In genomic region chr5:24908141-24908819, GRCm38 (mm10) we compare ENCODE assay signal across 8 mouse cellular contexts.
DNase-seq lines count a peak whose midpoint lies in the region; ATAC-seq and TF ChIP-seq lines count a peak whose summit lies in the region.

No protein-coding gene starts in this region.

- TF ChIP-seq CTCF in kidney, adult 2 months (conservative IDR thresholded peaks at IDR 0.05; ENCODE audit: insufficient read depth, insufficient read length, low read depth, low read length) = no peak; the same call in 1 of the 2 replicates
- peak; percentile 58 for TF ChIP-seq CTCF in midbrain, postnatal 0 days (IDR thresholded peaks at IDR 0.05)

- no peaks in the 10 kb centered on the region for H3K9me3 ChIP-seq in limb, embryonic 13.5 days
- no peaks in the 10 kb centered on the region for H3K9me3 ChIP-seq in midbrain, postnatal 0 days (ENCODE audit: low read length)

- peak; percentile 95 for ATAC-seq in limb, embryonic 13.5 days (ENCODE audit: low FRiP score, low read depth)
- peak; percentile 94 for ATAC-seq in midbrain, postnatal 0 days (ENCODE audit: low FRiP score)

- peak; percentile 83 for DNase-seq in layer of hippocampus, adult 11-12 months (ENCODE audit: low spot score)
- no peak for DNase-seq in layer of hippocampus, adult 9-10 months (ENCODE audit: low spot score)
- DNase-seq in embryo, embryonic 9.5 days (ENCODE audit: extremely low spot score) = peak; percentile 92
- peak; percentile 84 to 89 for DNase-seq in heart, adult 18-20 months
- DNase-seq in kidney, adult 2 months = peak; percentile 86
- peak; percentile 91 for DNase-seq in midbrain, postnatal 0 days (ENCODE audit: low spot score)
- DNase-seq in spleen, postnatal 14 days (ENCODE audit: low spot score in 2 of 2) = peak; percentile 75 to 78

- H3K36me3 ChIP-seq in kidney, adult 2 months (ENCODE audit: control insufficient read depth, insufficient read depth, low read length) = no peaks in the 10 kb centered on the region
- no peaks in the 10 kb centered on the region for H3K36me3 ChIP-seq in limb, embryonic 13.5 days
- no peaks in the 10 kb centered on the region for H3K36me3 ChIP-seq in midbrain, postnatal 0 days (ENCODE audit: insufficient read depth, low read length)

- 0 out of 2 replicates have a peak, but pooled peaks cover 3% of the 10 kb centered on the region for H3K4me1 ChIP-seq in kidney, adult 2 months (ENCODE audit: control insufficient read depth, insufficient read depth, low read length)
- H3K4me1 ChIP-seq in limb, embryonic 13.5 days = peaks cover 17% of the 10 kb centered on the region
- H3K4me1 ChIP-seq in midbrain, postnatal 0 days (ENCODE audit: insufficient read depth, low read length) = peaks cover 5% of the 10 kb centered on the region; the same call in 1 of the 2 replicates

- under 1% methylated on average over 56 of the region's 87 CpGs for WGBS in kidney, adult 2 months
- 0% methylated on average over 55 of the region's 87 CpGs for WGBS in limb, embryonic 13.5 days
- WGBS in midbrain, postnatal 0 days = 0% methylated on average over 26 of the region's 87 CpGs

- peak; percentile 6 for TF ChIP-seq POLR2A in kidney, adult 2 months (IDR thresholded peaks at IDR 0.05; ENCODE audit: low read depth, low read length)

- peak overlapping the region; percentile 85 for H3K4me2 ChIP-seq in limb, embryonic 13.5 days (replicated peaks)
- peak overlapping the region; percentile 72 for H3K4me2 ChIP-seq in midbrain, postnatal 0 days (ENCODE audit: low read depth, low read length, poor library complexity, severe bottlenecking)

- no peaks in the 10 kb centered on the region for H3K27me3 ChIP-seq in kidney, adult 2 months (replicated peaks; ENCODE audit: control insufficient read depth, insufficient read depth, low read length)
- no peaks in the 10 kb centered on the region for H3K27me3 ChIP-seq in limb, embryonic 13.5 days
- no peaks in the 10 kb centered on the region for H3K27me3 ChIP-seq in midbrain, postnatal 0 days (ENCODE audit: insufficient read depth, low read length)

- H3K9ac ChIP-seq in limb, embryonic 13.5 days = peak overlapping the region; percentile 88
- peak overlapping the region; percentile 90 for H3K9ac ChIP-seq in midbrain, postnatal 0 days (replicated peaks; ENCODE audit: low read length, poor library complexity, severe bottlenecking)

- peak overlapping the region; percentile 94 for H3K4me3 ChIP-seq in kidney, adult 2 months (ENCODE audit: insufficient read depth, low read depth, low read length)
- peak overlapping the region; percentile 79 for H3K4me3 ChIP-seq in limb, embryonic 13.5 days
- H3K4me3 ChIP-seq in midbrain, postnatal 0 days (ENCODE audit: low read depth, low read length) = peak overlapping the region; percentile 87

- H3K27ac ChIP-seq in kidney, adult 2 months (ENCODE audit: insufficient read depth, low read depth, low read length) = peak overlapping the region; percentile 95
- peak overlapping the region; percentile 82 for H3K27ac ChIP-seq in limb, embryonic 13.5 days
- H3K27ac ChIP-seq in midbrain, postnatal 0 days (ENCODE audit: low read depth, low read length) = peak overlapping the region; percentile 93
